Mouse (Mus musculus): ENCODE data around the gene Ech1. TPM values are rescaled to one million over a fixed set of nuclear protein-coding genes. Genes with fewer than 3 reads are reported as not detected.

Gene Ech1
- polyA plus RNA-seq, 1 experiment from 2014 or later = 78.1 TPM

Other genes starting within 250 kb of the Ech1 start
- 27.2 and 29.5 TPM in 2 replicates for gene Samd4b, start 227.1 kb upstream of the Ech1 start, polyA plus RNA-seq (2014; fragmentation: Nextera tagmentation; extraction: Ambion mirVana)
- gene Pak4, start 227.0 kb upstream of the Ech1 start, polyA plus RNA-seq (2014; fragmentation: Nextera tagmentation; extraction: Ambion mirVana) = 12.3 and 15.6 TPM in 2 replicates
- gene Acp7, start 193.9 kb upstream of the Ech1 start, polyA plus RNA-seq (2014; fragmentation: Nextera tagmentation; extraction: Ambion mirVana) = not detected in 2 replicates
- gene Fbxo27, start 132.4 kb upstream of the Ech1 start, polyA plus RNA-seq (2014; fragmentation: Nextera tagmentation; extraction: Ambion mirVana) = 7.8 and 10.6 TPM in 2 replicates
- gene Fbxo17, start 108.4 kb upstream of the Ech1 start, polyA plus RNA-seq (2014; fragmentation: Nextera tagmentation; extraction: Ambion mirVana) = 1.6 and 2.9 TPM in 2 replicates
- 108 and 128 TPM in 2 replicates for gene Mrps12, start 83.4 kb upstream of the Ech1 start, polyA plus RNA-seq (2014; fragmentation: Nextera tagmentation; extraction: Ambion mirVana)
- 16.8 TPM in 2 replicates for gene Sars2, start 83.2 kb upstream of the Ech1 start, polyA plus RNA-seq (2014; fragmentation: Nextera tagmentation; extraction: Ambion mirVana)
- 0.22 TPM in 1 of 2 replicates, not detected in the other for gene Ccer2, start 69.0 kb upstream of the Ech1 start, polyA plus RNA-seq (2014; fragmentation: Nextera tagmentation; extraction: Ambion mirVana)
- gene Sirt2, start 58.5 kb upstream of the Ech1 start, polyA plus RNA-seq (2014; fragmentation: Nextera tagmentation; extraction: Ambion mirVana) = 104 and 110 TPM in 2 replicates
- 55.9 and 66.2 TPM in 2 replicates for gene Nfkbib, start 57.7 kb upstream of the Ech1 start, polyA plus RNA-seq (2014; fragmentation: Nextera tagmentation; extraction: Ambion mirVana)
- 1.1 and 2.4 TPM in 2 replicates for gene Rinl, start 36.2 kb upstream of the Ech1 start, polyA plus RNA-seq (2014; fragmentation: Nextera tagmentation; extraction: Ambion mirVana)
- gene Hnrnpl, start 16.7 kb upstream of the Ech1 start, polyA plus RNA-seq (2014; fragmentation: Nextera tagmentation; extraction: Ambion mirVana) = 168 and 170 TPM in 2 replicates
- 1.7 and 3.3 TPM in 2 replicates for gene Lgals4, start 8.6 kb downstream of the Ech1 start, polyA plus RNA-seq (2014; fragmentation: Nextera tagmentation; extraction: Ambion mirVana)
- 7.9 and 22.6 TPM in 2 replicates for gene Lgals7, start 38.6 kb downstream of the Ech1 start, polyA plus RNA-seq (2014; fragmentation: Nextera tagmentation; extraction: Ambion mirVana)
- gene Capn12, start 56.2 kb downstream of the Ech1 start, polyA plus RNA-seq (2014; fragmentation: Nextera tagmentation; extraction: Ambion mirVana) = 0.33 and 0.55 TPM in 2 replicates
- gene Actn4, start 137.1 kb downstream of the Ech1 start, polyA plus RNA-seq (2014; fragmentation: Nextera tagmentation; extraction: Ambion mirVana) = 102 and 118 TPM in 2 replicates
- gene Eif3k, start 156.6 kb downstream of the Ech1 start, polyA plus RNA-seq (2014; fragmentation: Nextera tagmentation; extraction: Ambion mirVana) = 320 and 343 TPM in 2 replicates
- 5.5 and 10.2 TPM in 2 replicates for gene Map4k1, start 156.8 kb downstream of the Ech1 start, polyA plus RNA-seq (2014; fragmentation: Nextera tagmentation; extraction: Ambion mirVana)

Measured in midbrain, embryonic 14.5 days (tissue).